Mouse (Mus musculus): ENCODE data around the gene Ypel5. TPM values are rescaled to one million over a fixed set of nuclear protein-coding genes. Genes with fewer than 3 reads are reported as not detected.

The Ypel5 gene
- polyA plus RNA-seq, 1 experiment from 2014 or later: 87.7 TPM

- no peaks in the 10 kb centered on the region for H3K4me1 ChIP-seq
- H3K27me3 ChIP-seq (replicated peaks): no peaks in the 10 kb centered on the region
- no peaks in the 10 kb centered on the region for H3K36me3 ChIP-seq
- no peak overlapping the region for H3K9ac ChIP-seq
- H3K27ac ChIP-seq: no peak overlapping the region
- H3K9me3 ChIP-seq: no peaks in the 10 kb centered on the region
- WGBS: 59% methylated on average over 13 of the region's 13 CpGs
- no peak overlapping the region for H3K4me3 ChIP-seq
- no peak overlapping the region for H3K4me2 ChIP-seq (replicated peaks)
- peak; percentile 61; the same call in 1 of the 2 replicates for ATAC-seq (ENCODE audit: low FRiP score, low read depth)
Measured at GRCm38 (mm10) chr17:72857677-72858633, 21.7 kb downstream of the Ypel5 start.

- Histone ChIP-seq H3K36me3 (no peaks in the 10 kb centered on the region), H3K4me1 (no peaks in the 10 kb centered on the region), H3K9me3 (no peaks in the 10 kb centered on the region), H3K4me3 (no peak overlapping the region), H3K27me3 (replicated peaks) (no peaks in the 10 kb centered on the region), H3K4me2 (replicated peaks) (no peak overlapping the region), H3K27ac (no peak overlapping the region), H3K9ac (no peak overlapping the region)
- WGBS: 85% methylated on average over 10 of the region's 10 CpGs
- no peak for ATAC-seq (ENCODE audit: low FRiP score, low read depth)
Measured at GRCm38 (mm10) chr17:72863226-72863625, 27.0 kb downstream of the Ypel5 start.

GRCm38 (mm10) chr17:72866624-72867245 is 30.5 kb downstream of the Ypel5 start:
- Histone ChIP-seq H3K4me2 (replicated peaks) (no peak overlapping the region), H3K36me3 (no peaks in the 10 kb centered on the region), H3K9me3 (no peaks in the 10 kb centered on the region), H3K27me3 (replicated peaks) (no peaks in the 10 kb centered on the region), H3K4me3 (no peak overlapping the region), H3K9ac (no peak overlapping the region), H3K27ac (no peak overlapping the region), H3K4me1 (no peaks in the 10 kb centered on the region)
- no peak for ATAC-seq (ENCODE audit: low FRiP score, low read depth)
- WGBS: 94% methylated on average over 3 of the region's 3 CpGs

DNA sequence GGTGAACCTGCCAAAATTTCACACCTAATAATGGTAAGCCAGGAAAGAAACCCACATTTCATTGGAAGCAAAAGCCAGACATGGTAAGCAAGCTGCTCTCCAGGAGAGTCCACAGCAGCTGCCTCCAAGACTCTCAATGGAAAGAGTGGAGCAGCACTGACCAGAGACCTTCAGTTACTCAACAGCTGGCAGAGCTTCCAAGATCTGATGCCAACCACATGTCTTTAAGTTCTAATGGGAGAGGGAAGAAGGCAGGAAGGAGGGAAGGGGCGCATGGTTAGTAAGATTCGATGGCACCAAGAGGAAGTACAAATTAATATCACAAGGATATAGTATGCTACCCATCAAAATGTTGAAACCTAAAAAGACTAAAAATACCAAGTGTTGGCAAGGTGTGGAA is 31.9 kb downstream of the Ypel5 start:
- no peak overlapping the region for H3K4me2 ChIP-seq (replicated peaks)
- H3K4me3 ChIP-seq: no peak overlapping the region
- H3K9me3 ChIP-seq: no peaks in the 10 kb centered on the region
- H3K9ac ChIP-seq: no peak overlapping the region
- 95% methylated on average over 2 of the region's 2 CpGs for WGBS
- H3K36me3 ChIP-seq: no peaks in the 10 kb centered on the region
- no peak for ATAC-seq (ENCODE audit: low FRiP score, low read depth)
- no peaks in the 10 kb centered on the region for H3K4me1 ChIP-seq
- H3K27ac ChIP-seq: no peak overlapping the region
- H3K27me3 ChIP-seq (replicated peaks): no peaks in the 10 kb centered on the region

- 94% methylated on average over 9 of the region's 9 CpGs for WGBS
- H3K27me3 ChIP-seq (replicated peaks): no peaks in the 10 kb centered on the region
- H3K36me3 ChIP-seq: no peaks in the 10 kb centered on the region
- ATAC-seq (ENCODE audit: low FRiP score, low read depth): no peak
- H3K9me3 ChIP-seq: no peaks in the 10 kb centered on the region
- no peak overlapping the region for H3K9ac ChIP-seq
- H3K27ac ChIP-seq: no peak overlapping the region
- H3K4me2 ChIP-seq (replicated peaks): no peak overlapping the region
- H3K4me1 ChIP-seq: no peaks in the 10 kb centered on the region
- no peak overlapping the region for H3K4me3 ChIP-seq
Measured at GRCm38 (mm10) chr17:72878979-72879378, 42.7 kb downstream of the Ypel5 start.

GRCm38 (mm10) chr17:72880156-72880555 is 43.9 kb downstream of the Ypel5 start:
- Histone ChIP-seq H3K27me3 (replicated peaks) (no peaks in the 10 kb centered on the region), H3K27ac (no peak overlapping the region), H3K36me3 (no peaks in the 10 kb centered on the region), H3K9me3 (no peaks in the 10 kb centered on the region), H3K9ac (no peak overlapping the region), H3K4me3 (no peak overlapping the region), H3K4me2 (replicated peaks) (no peak overlapping the region), H3K4me1 (no peaks in the 10 kb centered on the region)
- WGBS: 80% methylated on average over 3 of the region's 3 CpGs
- no peak for ATAC-seq (ENCODE audit: low FRiP score, low read depth)

GRCm38 (mm10) chr17:72881051-72881450 is 44.8 kb downstream of the Ypel5 start:
- no peak for ATAC-seq (ENCODE audit: low FRiP score, low read depth)
- Histone ChIP-seq H3K36me3 (no peaks in the 10 kb centered on the region), H3K27me3 (replicated peaks) (no peaks in the 10 kb centered on the region), H3K4me2 (replicated peaks) (no peak overlapping the region), H3K9me3 (no peaks in the 10 kb centered on the region), H3K4me1 (no peaks in the 10 kb centered on the region), H3K27ac (no peak overlapping the region), H3K4me3 (no peak overlapping the region), H3K9ac (no peak overlapping the region)
- 68% methylated on average over 3 of the region's 3 CpGs for WGBS

DNA sequence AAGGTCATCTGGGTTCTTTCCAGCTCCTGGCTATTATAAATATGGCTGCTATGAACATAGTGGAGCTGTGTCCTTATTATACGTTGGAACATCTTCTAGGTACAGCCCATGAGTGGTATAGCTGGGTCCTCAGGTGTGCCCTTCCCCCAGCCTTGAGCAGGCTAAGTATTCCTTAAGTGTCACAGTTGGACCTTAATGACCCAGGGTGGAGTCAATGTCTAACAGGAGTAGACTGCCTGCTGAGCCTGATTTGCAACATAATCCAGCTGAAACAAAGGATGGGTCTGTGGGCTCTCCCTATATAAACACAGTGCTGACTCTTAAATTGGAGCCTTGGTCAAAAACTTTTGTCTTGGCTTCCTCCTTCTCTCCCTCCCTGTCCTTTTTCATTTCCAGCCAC is 45.6 kb downstream of the Ypel5 start:
- H3K9me3 ChIP-seq: no peaks in the 10 kb centered on the region
- WGBS: 33% methylated on average over 1 of the region's 1 CpGs
- ATAC-seq (ENCODE audit: low FRiP score, low read depth): no peak
- H3K4me2 ChIP-seq (replicated peaks): no peak overlapping the region
- H3K9ac ChIP-seq: no peak overlapping the region
- no peak overlapping the region for H3K27ac ChIP-seq
- H3K27me3 ChIP-seq (replicated peaks): no peaks in the 10 kb centered on the region
- H3K4me1 ChIP-seq: no peaks in the 10 kb centered on the region
- no peak overlapping the region for H3K4me3 ChIP-seq
- H3K36me3 ChIP-seq: no peaks in the 10 kb centered on the region

GRCm38 (mm10) chr17:72889556-72890397 is 53.5 kb downstream of the Ypel5 start:
- Histone ChIP-seq H3K9me3 (no peaks in the 10 kb centered on the region), H3K4me1 (peaks cover 5% of the 10 kb centered on the region; the same call in 1 of the 2 replicates), H3K36me3 (no peaks in the 10 kb centered on the region), H3K27ac (no peak overlapping the region), H3K9ac (no peak overlapping the region), H3K4me3 (no peak overlapping the region), H3K4me2 (replicated peaks) (peak overlapping the region; percentile 30; the same call in 1 of the 2 replicates), H3K27me3 (replicated peaks) (no peaks in the 10 kb centered on the region)
- 19% methylated on average over 20 of the region's 20 CpGs for WGBS
- ATAC-seq (ENCODE audit: low FRiP score, low read depth): peak; percentile 89

- H3K27ac ChIP-seq: no peak overlapping the region
- peak overlapping the region; percentile 30; the same call in 1 of the 2 replicates for H3K4me2 ChIP-seq (replicated peaks)
- H3K36me3 ChIP-seq: no peaks in the 10 kb centered on the region
- H3K9me3 ChIP-seq: no peaks in the 10 kb centered on the region
- H3K9ac ChIP-seq: no peak overlapping the region
- peaks cover 5% of the 10 kb centered on the region; the same call in 1 of the 2 replicates for H3K4me1 ChIP-seq
- no peaks in the 10 kb centered on the region for H3K27me3 ChIP-seq (replicated peaks)
- 69% methylated on average over 8 of the region's 8 CpGs for WGBS
- peak; percentile 60 for ATAC-seq (ENCODE audit: low FRiP score, low read depth)
- no peak overlapping the region for H3K4me3 ChIP-seq
Measured at GRCm38 (mm10) chr17:72890398-72890898, 54.2 kb downstream of the Ypel5 start.

DNA sequence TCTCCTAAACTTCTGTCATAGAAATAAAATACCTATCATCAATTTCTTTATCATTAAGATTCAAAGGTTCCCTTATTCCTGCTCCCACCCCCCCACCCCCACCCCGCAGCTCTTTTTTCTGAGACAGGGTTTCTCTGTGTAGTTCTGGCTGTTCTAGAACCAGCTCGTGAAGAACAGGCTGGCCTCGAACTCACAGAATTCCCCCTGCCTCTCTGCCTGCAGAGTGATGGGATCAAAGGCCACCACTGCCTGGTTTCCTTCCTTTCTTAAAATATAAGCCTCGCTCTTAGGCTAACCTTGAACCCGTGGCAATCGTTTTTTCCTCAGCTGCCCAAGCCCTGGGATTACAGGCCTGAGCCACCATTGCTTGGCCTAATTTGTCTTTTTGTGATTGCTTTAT is 55.3 kb downstream of the Ypel5 start:
- H3K27ac ChIP-seq: no peak overlapping the region
- H3K4me1 ChIP-seq: peaks cover 5% of the 10 kb centered on the region; the same call in 1 of the 2 replicates
- 89% methylated on average over 6 of the region's 6 CpGs for whole genome bisulfite sequencing
- ATAC-seq (ENCODE audit: low FRiP score, low read depth): no peak
- no peak overlapping the region for H3K4me3 ChIP-seq
- no peaks in the 10 kb centered on the region for H3K36me3 ChIP-seq
- no peak overlapping the region for H3K4me2 ChIP-seq (replicated peaks)
- no peak overlapping the region for H3K9ac ChIP-seq
- H3K9me3 ChIP-seq: no peaks in the 10 kb centered on the region
- H3K27me3 ChIP-seq (replicated peaks): no peaks in the 10 kb centered on the region

GRCm38 (mm10) chr17:72895506-72895905 is 59.3 kb downstream of the Ypel5 start:
- Histone ChIP-seq H3K4me3 (no peak overlapping the region), H3K27me3 (replicated peaks) (no peaks in the 10 kb centered on the region), H3K4me1 (peaks cover under 1% of the 10 kb centered on the region; the same call in 1 of the 2 replicates), H3K27ac (no peak overlapping the region), H3K4me2 (replicated peaks) (no peak overlapping the region), H3K9ac (no peak overlapping the region), H3K9me3 (no peaks in the 10 kb centered on the region), H3K36me3 (no peaks in the 10 kb centered on the region)
- no peak for ATAC-seq (ENCODE audit: low FRiP score, low read depth)
- WGBS: 91% methylated on average over 3 of the region's 3 CpGs
